Mouse (Mus musculus) MEL (cell line): ENCODE measurements around the gene Ipo5. TPM values are rescaled to one million over a fixed set of nuclear protein-coding genes. Genes with fewer than 3 reads are reported as not detected.

Experiments used
- DNase-seq: peaks from one replicate; pipeline ENCODE4 v3.0.0; 2011; ENCODE audit warnings: low read depth, low spot score
- H3K27ac ChIP-seq: 2 replicates; pipeline ENCODE4 v1.5.1; 2012; ENCODE audit warnings: low read depth, mild to moderate bottlenecking, control low read depth, low read length, moderate library complexity; ENCODE audit not compliant: control insufficient read depth
- H3K27me3 ChIP-seq, 2 experiments: fragments of 150-350 bp in 1 of 2; sonication (generic) in 1 of 2; 2 replicates each; pipeline ENCODE4 v1.6.1; 2012; ENCODE audit warnings: low read length in 2 of 2, mild to moderate bottlenecking in 2 of 2, improper control_type of control experiment in 1 of 2, moderate library complexity in 1 of 2; ENCODE audit not compliant: insufficient read depth in 2 of 2, control insufficient read depth in 1 of 2
- H3K36me3 ChIP-seq, 2 experiments: 2 replicates each; pipeline ENCODE4 v1.6.1; 2012 to 2014; ENCODE audit warnings: low read length in 2 of 2, improper control_type of control experiment in 1 of 2, inconsistent platforms in 1 of 2, mild to moderate bottlenecking in 1 of 2; ENCODE audit not compliant: insufficient read depth in 2 of 2, control insufficient read depth in 1 of 2
- H3K4me1 ChIP-seq, 2 experiments: fragments of 150-350 bp in 1 of 2; sonication (generic) in 1 of 2; 2 replicates each; pipeline ENCODE4 v1.6.1; 2012; ENCODE audit warnings: low read length in 2 of 2, improper control_type of control experiment in 1 of 2, mild to moderate bottlenecking in 1 of 2; ENCODE audit not compliant: insufficient read depth in 2 of 2, control insufficient read depth in 1 of 2
- H3K4me3 ChIP-seq, 2 experiments: fragments of 150-350 bp in 1 of 2; sonication (generic) in 1 of 2; 2 replicates each; pipeline ENCODE4 v1.5.1; 2012; ENCODE audit warnings: low read depth in 2 of 2, low read length in 2 of 2, mild to moderate bottlenecking in 2 of 2, moderate library complexity in 2 of 2, control low read depth in 1 of 2, improper control_type of control experiment in 1 of 2; ENCODE audit not compliant: control insufficient read depth in 1 of 2, insufficient read depth in 1 of 2
- H3K79me2 ChIP-seq: 2 replicates; pipeline ENCODE4 v1.6.1; 2012; ENCODE audit warnings: mild to moderate bottlenecking, low read length, moderate library complexity; ENCODE audit not compliant: control insufficient read depth, poor library complexity, insufficient read depth
- H3K9ac ChIP-seq: 2 replicates; pipeline ENCODE4 v1.6.1; 2012; ENCODE audit warnings: low read depth, mild to moderate bottlenecking, control low read depth, low read length, moderate library complexity; ENCODE audit not compliant: control insufficient read depth, poor library complexity, severe bottlenecking
- H3K9me3 ChIP-seq: fragments of 150-350 bp; sonication (generic); replicated peaks from 2 replicates; pipeline ENCODE4 v1.6.1; 2012; ENCODE audit warnings: mild to moderate bottlenecking, low read length, improper control_type of control experiment, moderate library complexity; ENCODE audit not compliant: insufficient read depth
- BHLHE40 ChIP-seq: IDR thresholded peaks from 2 replicates; pipeline ENCODE4 v1.6.1; 2012; ENCODE audit warnings: low read depth, mild to moderate bottlenecking, inconsistent platforms, low read length, improper control_type of control experiment, borderline replicate concordance
- CTCF ChIP-seq, 3 experiments: IDR thresholded peaks in 2 of 3; conservative IDR thresholded peaks in 1 of 3; 2 replicates each; pipeline ENCODE4 v1.5.1; 2011 to 2012; ENCODE audit warnings: low read length in 3 of 3, low read depth in 2 of 3, mild to moderate bottlenecking in 2 of 3, improper control_type of control experiment in 1 of 3, inconsistent platforms in 1 of 3, mixed read lengths in 1 of 3, moderate library complexity in 1 of 3; ENCODE audit not compliant: control insufficient read depth in 1 of 3, insufficient read depth in 1 of 3, poor library complexity in 1 of 3, severe bottlenecking in 1 of 3
- E2F4 ChIP-seq: IDR thresholded peaks from 2 replicates; pipeline ENCODE4 v1.6.1; 2011; ENCODE audit warnings: low read depth, low read length, improper control_type of control experiment, borderline replicate concordance
- ELF1 ChIP-seq: IDR thresholded peaks from 2 replicates; pipeline ENCODE4 v1.6.1; 2014; ENCODE audit warnings: low read depth, mild to moderate bottlenecking, inconsistent platforms, low read length, improper control_type of control experiment, moderate library complexity
- MAX ChIP-seq: IDR thresholded peaks from 2 replicates; pipeline ENCODE4 v1.6.1; 2011; ENCODE audit warnings: low read length, improper control_type of control experiment
- MEF2A ChIP-seq: IDR thresholded peaks from 2 replicates; pipeline ENCODE4 v1.6.1; 2014; ENCODE audit warnings: low read depth, mild to moderate bottlenecking, inconsistent platforms, low read length, improper control_type of control experiment; ENCODE audit not compliant: poor library complexity, insufficient replicate concordance, severe bottlenecking; ENCODE audit errors: extremely low read depth
- MXI1 ChIP-seq: IDR thresholded peaks from 2 replicates; pipeline ENCODE4 v1.6.1; 2011; ENCODE audit warnings: mild to moderate bottlenecking, low read depth, low read length, improper control_type of control experiment
- POLR2A ChIP-seq, 2 experiments: IDR thresholded peaks; 2 replicates each; pipeline ENCODE4 v1.6.1; 2011 to 2012; ENCODE audit warnings: low read length in 2 of 2, mild to moderate bottlenecking in 2 of 2, control low read depth in 1 of 2, improper control_type of control experiment in 1 of 2, low read depth in 1 of 2, moderate library complexity in 1 of 2; ENCODE audit not compliant: control insufficient read depth in 1 of 2, insufficient read depth in 1 of 2, poor library complexity in 1 of 2
- POLR2AphosphoS2 ChIP-seq: IDR thresholded peaks from 2 replicates; pipeline ENCODE4 v1.6.1; 2011; ENCODE audit warnings: low read length, improper control_type of control experiment
- POLR2AphosphoS5 ChIP-seq: IDR thresholded peaks from 2 replicates; pipeline ENCODE4 v1.6.1; 2012; ENCODE audit warnings: low read depth, borderline replicate concordance, mild to moderate bottlenecking, inconsistent platforms, low read length, moderate library complexity, mixed read lengths
- UBTF ChIP-seq: IDR thresholded peaks from 2 replicates; pipeline ENCODE4 v1.6.1; 2012; ENCODE audit warnings: low read depth, mild to moderate bottlenecking, inconsistent platforms, low read length, improper control_type of control experiment, moderate library complexity, borderline replicate concordance; ENCODE audit not compliant: insufficient read depth
- ZC3H11A ChIP-seq: IDR thresholded peaks from 2 replicates; pipeline ENCODE4 v1.6.1; 2012; ENCODE audit warnings: low read depth, mild to moderate bottlenecking, inconsistent platforms, low read length, improper control_type of control experiment
- polyA plus RNA-seq, 2 experiments: library from polyadenylated mRNA; stranded (reverse) in 1 of 2; unstranded in 1 of 2; fragments of >175 nt in 1 of 2; fragments of >200 nt in 1 of 2; gene quantifications; 2 replicates each; pipeline versions ENCODE4 v1.2.1 to v1.2.4; 2012; ENCODE audit warnings: low replicate concordance in 2 of 2, low read depth in 1 of 2; ENCODE audit not compliant: insufficient read length in 2 of 2, insufficient read depth in 1 of 2, missing spikeins in 1 of 2
- total RNA-seq: library from RNA; depleted of rRNA; stranded (reverse); fragments of 300-350 nt; gene quantifications from 2 replicates; pipeline ENCODE4 v1.2.3, GENCODE M21; 2012

The Ipo5 gene
- total and polyA plus RNA-seq, 3 experiments = 32.1 to 193 (median 157) TPM

DNA sequence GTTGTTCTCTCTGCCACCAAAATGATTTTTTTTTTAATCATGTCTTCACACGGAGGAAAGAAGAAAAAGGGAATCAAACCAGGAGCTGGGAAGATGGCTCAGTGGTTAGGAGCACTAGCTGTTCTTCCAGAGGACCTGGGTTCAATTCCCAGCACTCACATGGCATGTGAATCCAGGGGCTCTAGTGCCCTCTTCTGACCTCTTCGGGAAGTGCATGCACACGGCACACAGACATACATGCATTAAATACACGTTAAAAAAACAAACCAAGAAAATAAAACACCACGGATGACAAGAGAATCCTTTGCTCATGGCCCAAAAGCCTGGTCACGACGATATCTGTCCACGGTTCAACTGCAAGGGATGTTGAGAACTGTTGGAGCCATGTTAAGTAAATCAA is 44.5 kb upstream of the Ipo5 start:
- Histone ChIP-seq H3K9ac (no peak overlapping the region), H3K9me3 (no peaks in the 10 kb centered on the region), H3K27me3 (no peaks in the 10 kb centered on the region), H3K36me3 (no peaks in the 10 kb centered on the region), H3K79me2 (no peaks in the 10 kb centered on the region), H3K4me1 (no peaks in the 10 kb centered on the region), H3K4me3 (no peak overlapping the region), H3K27ac (no peak overlapping the region)
- no peak for DNase-seq
- TF ChIP-seq MAX = no peak
- TF ChIP-seq POLR2A (IDR thresholded peaks at IDR 0.05; ENCODE audit: control insufficient read depth in 1 of 2, insufficient read depth in 1 of 2, low read depth in 1 of 2, low read length in 2 of 2, poor library complexity in 1 of 2) = no peak
- TF ChIP-seq BHLHE40 = no peak
- TF ChIP-seq ZC3H11A = no peak
- TF ChIP-seq CTCF (IDR thresholded peaks at IDR 0.05 in 2 of 3, conservative IDR thresholded peaks at IDR 0.05 in 1 of 3; ENCODE audit: control insufficient read depth in 1 of 3, insufficient read depth in 1 of 3, low read depth in 2 of 3, low read length in 3 of 3, poor library complexity in 1 of 3, severe bottlenecking in 1 of 3) = 0 out of 6 replicates have a peak, but pooled peaks of 1 of the 3 experiments have one; percentile 8
- no peak for TF ChIP-seq POLR2AphosphoS2
- no peak for TF ChIP-seq POLR2AphosphoS5

DNA sequence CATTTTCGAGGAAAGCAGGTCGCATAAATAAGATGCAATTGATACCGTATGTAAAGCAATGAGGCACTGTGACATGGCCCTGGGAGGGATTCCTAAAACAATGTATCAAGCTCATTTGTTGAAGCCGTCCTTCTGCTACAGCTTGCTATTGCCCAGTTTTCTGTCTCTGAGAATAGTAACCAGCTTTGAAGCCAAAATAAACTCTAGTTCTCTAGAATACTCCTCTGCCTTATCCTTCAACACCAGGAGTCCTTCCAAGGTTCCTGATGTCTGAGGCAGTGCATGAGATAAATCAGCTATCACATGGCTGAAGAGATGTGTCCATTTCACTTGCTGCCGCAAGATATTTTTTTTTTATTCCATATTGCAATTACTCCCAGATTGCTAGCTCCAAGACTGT is 43.9 kb upstream of the Ipo5 start:
- H3K27ac ChIP-seq = no peak overlapping the region

DNA sequence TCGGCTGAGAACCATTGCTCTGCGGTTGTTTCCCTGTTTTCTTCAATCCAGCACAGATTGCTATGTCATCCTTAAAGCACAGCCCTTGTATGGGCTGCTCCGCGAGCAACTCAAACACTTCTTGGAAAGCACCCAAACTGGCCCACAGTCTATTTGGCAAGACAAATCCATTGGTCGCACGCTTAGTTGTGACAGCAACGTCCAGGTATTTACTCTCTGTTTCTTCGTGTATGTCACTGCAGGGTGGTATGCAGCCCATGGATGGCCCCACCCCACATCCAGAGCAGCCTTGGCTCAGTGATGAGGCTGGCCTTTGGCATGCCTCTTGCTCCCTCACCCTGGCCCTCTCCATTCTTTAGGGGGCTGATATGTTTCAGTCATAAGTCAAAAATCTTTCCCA is 42.5 kb upstream of the Ipo5 start:
- Histone ChIP-seq H3K9me3 (no peaks in the 10 kb centered on the region), H3K36me3 (no peaks in the 10 kb centered on the region), H3K9ac (no peak overlapping the region), H3K4me1 (no peaks in the 10 kb centered on the region), H3K27ac (no peak overlapping the region), H3K27me3 (no peaks in the 10 kb centered on the region; a peak in 1 of 4 replicates), H3K4me3 (no peak overlapping the region), H3K79me2 (no peaks in the 10 kb centered on the region)
- DNase-seq = no peak
- TF ChIP-seq E2F4 = no peak
- no peak for TF ChIP-seq UBTF
- TF ChIP-seq POLR2AphosphoS5 = no peak

More for the DNA sequence above, 43.9 kb upstream of the Ipo5 start:
- Histone ChIP-seq H3K9me3 (no peaks in the 10 kb centered on the region), H3K79me2 (no peaks in the 10 kb centered on the region)
- no peak for DNase-seq
- no peak for TF ChIP-seq MAX
- no peak for TF ChIP-seq ELF1
- TF ChIP-seq POLR2A (IDR thresholded peaks at IDR 0.05; ENCODE audit: control insufficient read depth in 1 of 2, insufficient read depth in 1 of 2, low read depth in 1 of 2, low read length in 2 of 2, poor library complexity in 1 of 2) = no peak
- no peak for TF ChIP-seq E2F4
- TF ChIP-seq MXI1 = no peak
- TF ChIP-seq MEF2A = no peak
- TF ChIP-seq, all 39 proteins: peak for 0
- no peaks in the 10 kb centered on the region; a peak in 1 of 4 replicates for H3K27me3 ChIP-seq
- H3K9ac ChIP-seq = no peak overlapping the region
- no peaks in the 10 kb centered on the region for H3K36me3 ChIP-seq
- no peak overlapping the region for H3K4me3 ChIP-seq
- no peaks in the 10 kb centered on the region for H3K4me1 ChIP-seq
